Mouse (Mus musculus): ENCODE results near the gene Gm49336.

- no peak for TF ChIP-seq RCOR1 (conservative IDR thresholded peaks at IDR 0.05; ENCODE audit: low read depth, low read length)
- TF ChIP-seq CTCF (conservative IDR thresholded peaks at IDR 0.05 in 1 of 2, IDR thresholded peaks at IDR 0.05 in 1 of 2; ENCODE audit: low read depth in 2 of 2, low read length in 2 of 2), result no peak
- no peak for TF ChIP-seq ZNF384 (IDR thresholded peaks at IDR 0.05; ENCODE audit: low read depth, low read length)
- no peak for TF ChIP-seq EP300 (IDR thresholded peaks at IDR 0.05; ENCODE audit: low read length)
- TF ChIP-seq TCF12 (IDR thresholded peaks at IDR 0.05; ENCODE audit: low read depth, low read length), result no peak
- TF ChIP-seq MAX (IDR thresholded peaks at IDR 0.05; ENCODE audit: low read length), result no peak
- no peak for TF ChIP-seq CHD2 (IDR thresholded peaks at IDR 0.05; ENCODE audit: low read length)
- no peak for TF ChIP-seq POLR2A (IDR thresholded peaks at IDR 0.05; ENCODE audit: low read depth, low read length)
- TF ChIP-seq USF1 (IDR thresholded peaks at IDR 0.05; ENCODE audit: low read depth, low read length), result no peak
- no peak for TF ChIP-seq ZC3H11A (IDR thresholded peaks at IDR 0.05; ENCODE audit: low read depth, low read length)
- TF ChIP-seq POLR2AphosphoS2 (IDR thresholded peaks at IDR 0.05; ENCODE audit: low read depth, low read length), result no peak
- TF ChIP-seq JUN (IDR thresholded peaks at IDR 0.05; ENCODE audit: insufficient read depth, low read depth, low read length), result no peak
These were observed 35.2 kb downstream of the Gm49336 start for GRCm38 (mm10) chr14:60216125-60216524.
